Mouse (Mus musculus): Measurements from ENCODE around the gene Fras1. TPM values are rescaled to one million over a fixed set of nuclear protein-coding genes. Genes with fewer than 3 reads are reported as not detected.

The Fras1 gene
- 2.5 TPM for polyA plus RNA-seq (2014; fragmentation: Illumina TruSeq; extraction: RNeasy Lipid Tissue Mini Kit (QIAGEN cat#74804); ENCODE audit: low read depth, low replicate concordance)

GRCm38 (mm10) chr5:96373567-96373985 lies at the start of gene Fras1:
Gene Fras1 (plus strand): TSS chr5:96373955.

GRCm38 (mm10) chr5:96792936-96793718 lies 419.4 kb downstream of the Fras1 start, which contains the start of gene Anxa3:
Gene Anxa3 (plus strand): TSS chr5:96793339.

Other genes starting within 250 kb of the Fras1 start
- gene Cnot6l, start 209.8 kb upstream of the Fras1 start, polyA plus RNA-seq (2014; fragmentation: Illumina TruSeq; extraction: RNeasy Lipid Tissue Mini Kit (QIAGEN cat#74804); ENCODE audit: low read depth, low replicate concordance): 26.7 TPM
- 12.2 TPM for gene Mrpl1, start 164.5 kb upstream of the Fras1 start, polyA plus RNA-seq (2014; fragmentation: Illumina TruSeq; extraction: RNeasy Lipid Tissue Mini Kit (QIAGEN cat#74804); ENCODE audit: low read depth, low replicate concordance)

All from adipose tissue, adult 10 weeks (tissue).